Mouse (Mus musculus) lung, postnatal 10 days (tissue): ENCODE measurements around the gene Zbtb16.

Source experiments
- DNase-seq: peaks from one replicate; pipeline ENCODE4 v3.0.0; 2021

The Zbtb16 gene

GRCm38 (mm10) chr9:48835631-48836565, at the start of gene Zbtb16:
TSS of gene Zbtb16 (minus strand) at chr9:48836222.
- DNase-seq = peak; percentile 88

- DNase-seq = no peak
Measured at GRCm38 (mm10) chr9:48872896-48873295, 36.9 kb upstream of the Zbtb16 start.

- no peak for DNase-seq
Measured at GRCm38 (mm10) chr9:48866523-48867121, 30.6 kb upstream of the Zbtb16 start.

GRCm38 (mm10) chr9:48865235-48865634, 29.2 kb upstream of the Zbtb16 start:
- DNase-seq = no peak

GRCm38 (mm10) chr9:48861481-48861880, 25.5 kb upstream of the Zbtb16 start:
- peak; percentile 57 for DNase-seq

- peak; percentile 81 for DNase-seq
Measured at GRCm38 (mm10) chr9:48860526-48860845, 24.5 kb upstream of the Zbtb16 start.

- DNase-seq = no peak
Measured at GRCm38 (mm10) chr9:48859828-48860525, 24.0 kb upstream of the Zbtb16 start.

GRCm38 (mm10) chr9:48857944-48858343, 21.9 kb upstream of the Zbtb16 start:
- DNase-seq = no peak

GRCm38 (mm10) chr9:48856240-48856639, 20.2 kb upstream of the Zbtb16 start:
- no peak for DNase-seq

GRCm38 (mm10) chr9:48849531-48849930, 13.5 kb upstream of the Zbtb16 start:
- no peak for DNase-seq

- no peak for DNase-seq
Measured at GRCm38 (mm10) chr9:48839568-48839967, 3.5 kb upstream of the Zbtb16 start.

- DNase-seq = no peak
Measured at GRCm38 (mm10) chr9:48838346-48838745, 2.3 kb upstream of the Zbtb16 start.

GRCm38 (mm10) chr9:48837181-48837580, 1.2 kb upstream of the Zbtb16 start:
- DNase-seq = peak; percentile 50

- no peak for DNase-seq
Measured at GRCm38 (mm10) chr9:48836566-48836930, 526 bp upstream of the Zbtb16 start.

GRCm38 (mm10) chr9:48834541-48835411, 1.2 kb downstream of the Zbtb16 start:
- DNase-seq = peak; percentile 51

GRCm38 (mm10) chr9:48834006-48834405, 2.0 kb downstream of the Zbtb16 start:
- no peak for DNase-seq

- no peak for DNase-seq
Measured at GRCm38 (mm10) chr9:48833493-48833892, 2.5 kb downstream of the Zbtb16 start.

- no peak for DNase-seq
Measured at GRCm38 (mm10) chr9:48832473-48833100, 3.4 kb downstream of the Zbtb16 start.

- DNase-seq = no peak
Measured at GRCm38 (mm10) chr9:48831560-48832460, 4.2 kb downstream of the Zbtb16 start.

GRCm38 (mm10) chr9:48828839-48829238, 7.2 kb downstream of the Zbtb16 start:
- DNase-seq = no peak

- DNase-seq = no peak
Measured at GRCm38 (mm10) chr9:48826377-48826889, 9.6 kb downstream of the Zbtb16 start.
